Mouse (Mus musculus) frontal cortex, postnatal 25 days (tissue): ENCODE data around the gene Slc22a22.

ENCODE experiments used
- DNase-seq, 2 experiments: peaks; one replicate each; pipeline ENCODE4 v3.0.0; 2022; ENCODE audit warnings: low spot score in 2 of 2

Gene Slc22a22

DNA sequence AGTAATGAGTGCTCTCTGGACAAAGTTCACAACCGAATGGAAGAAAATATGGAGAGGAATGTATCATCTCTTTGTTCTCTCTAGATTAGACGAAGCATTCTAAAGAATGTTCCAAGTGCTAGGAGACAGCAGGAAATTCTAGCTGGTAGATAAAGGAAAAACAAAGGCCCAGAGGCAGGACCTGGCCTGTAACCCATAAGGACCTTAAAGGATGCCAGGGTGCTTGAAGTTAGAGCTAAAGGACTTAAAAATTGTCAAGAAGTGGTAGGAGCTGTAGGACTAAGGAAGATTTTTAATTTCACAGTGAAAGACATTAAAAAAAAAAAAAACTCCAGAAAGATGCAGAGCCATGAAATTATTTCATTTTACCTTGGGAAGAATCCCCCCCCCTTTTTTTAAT lies at the start of gene Slc22a22:
Gene Slc22a22, minus strand, starts transcription at position 101 of the 400 bp plus-strand sequence.
- DNase-seq, result no peak

DNA sequence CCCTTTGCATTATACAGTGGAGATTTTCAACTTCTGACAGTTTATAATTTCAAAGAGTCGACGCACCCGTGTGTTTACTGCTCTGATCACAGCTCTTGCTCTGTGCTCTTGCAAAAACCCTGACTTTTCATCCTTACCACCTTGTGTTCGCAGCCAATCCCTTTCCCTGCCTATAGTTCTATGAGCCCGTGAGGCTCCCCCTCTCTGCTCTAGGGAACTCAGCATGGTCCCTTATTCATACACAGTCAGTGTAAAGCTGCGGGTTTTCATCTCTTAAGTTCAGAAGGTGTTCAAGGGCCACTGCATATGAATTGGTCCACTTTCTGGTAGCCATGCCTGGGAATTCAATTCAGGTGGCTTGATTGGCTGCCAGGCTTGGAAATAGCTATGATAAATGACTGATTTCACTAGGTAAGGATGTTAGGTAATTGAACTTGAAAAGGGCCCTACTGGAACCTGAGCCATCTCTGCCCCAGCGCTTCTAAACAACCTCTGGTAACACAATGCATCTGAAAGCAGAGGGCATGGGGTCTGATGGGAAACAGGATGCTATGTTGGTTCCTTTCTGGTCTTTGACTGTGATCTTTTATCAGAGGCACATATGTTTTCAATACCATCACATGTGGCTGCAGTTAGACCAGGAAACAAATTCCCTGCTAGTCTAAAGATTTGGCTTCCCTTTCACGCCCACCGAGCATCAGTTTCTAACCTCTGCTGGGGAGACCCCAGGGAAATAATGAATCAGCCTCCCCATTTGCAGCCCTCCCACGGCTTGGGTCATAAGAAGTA lies 46.3 kb upstream of the Slc22a22 start:
- DNase-seq, result no peak

DNA sequence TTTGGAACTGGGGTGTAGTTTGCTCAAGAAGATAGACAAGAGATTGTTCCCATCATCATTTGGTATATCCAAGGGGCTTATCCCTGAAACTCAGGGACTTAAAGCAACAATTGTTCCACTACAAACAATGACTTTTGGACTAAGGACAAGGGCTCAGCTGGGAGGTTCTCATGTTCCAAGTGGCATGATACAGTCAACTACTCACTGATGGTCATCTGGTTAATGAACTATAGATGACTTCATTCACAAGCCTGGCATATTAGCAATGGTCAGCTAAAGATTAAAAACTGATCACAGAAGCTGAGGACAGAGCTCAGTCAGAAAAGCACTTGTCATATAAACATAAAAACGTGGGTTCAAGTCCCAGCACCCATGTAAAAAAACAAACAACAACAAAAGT lies 44.7 kb upstream of the Slc22a22 start:
- no peak for DNase-seq

DNA sequence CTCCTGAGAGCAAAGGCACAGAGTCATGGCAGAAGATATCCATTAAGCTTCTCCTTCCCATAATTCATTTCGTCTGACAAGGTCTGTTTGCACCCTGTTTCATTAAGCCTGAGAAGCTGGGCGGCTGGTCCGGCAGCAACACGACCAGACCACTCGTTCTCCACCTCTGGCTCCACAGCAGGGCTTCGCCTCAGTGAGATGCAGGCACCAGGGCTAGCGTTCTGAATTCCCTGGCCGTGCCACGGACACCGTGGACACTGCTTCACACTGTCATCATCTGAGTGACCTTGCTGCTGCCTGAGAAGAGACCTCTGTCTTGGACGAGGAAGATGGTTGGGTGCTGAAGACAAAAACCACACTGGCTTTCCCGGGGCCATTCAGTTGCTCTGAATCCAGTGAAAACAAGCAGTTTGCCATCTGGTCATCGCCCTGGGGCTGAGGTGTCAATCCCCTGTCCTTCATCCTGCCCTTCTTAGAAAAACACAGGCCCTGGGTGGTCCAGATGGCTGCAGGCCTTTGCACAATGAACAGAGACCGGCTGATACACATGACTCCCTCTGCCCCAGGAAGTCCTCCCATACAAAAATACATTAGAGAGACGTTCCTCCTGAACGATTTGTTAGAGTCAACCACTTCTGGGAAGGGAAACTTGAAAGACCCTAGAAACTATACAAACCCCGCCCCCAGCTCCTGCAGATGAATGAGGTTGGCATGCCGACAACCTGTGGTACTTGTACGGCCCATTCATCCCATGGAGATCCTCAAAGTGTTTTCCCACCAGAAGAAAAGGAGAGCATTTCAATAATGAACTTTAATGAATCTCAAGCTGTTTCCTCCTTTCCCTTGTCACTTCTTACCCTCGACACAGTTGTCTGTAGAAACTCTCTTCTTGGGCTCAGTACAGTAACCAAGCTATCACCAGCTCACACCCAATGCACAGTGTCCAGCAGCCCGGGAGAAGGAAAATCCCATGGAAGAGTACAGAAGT lies 32.1 kb upstream of the Slc22a22 start:
- no peak for DNase-seq

DNA sequence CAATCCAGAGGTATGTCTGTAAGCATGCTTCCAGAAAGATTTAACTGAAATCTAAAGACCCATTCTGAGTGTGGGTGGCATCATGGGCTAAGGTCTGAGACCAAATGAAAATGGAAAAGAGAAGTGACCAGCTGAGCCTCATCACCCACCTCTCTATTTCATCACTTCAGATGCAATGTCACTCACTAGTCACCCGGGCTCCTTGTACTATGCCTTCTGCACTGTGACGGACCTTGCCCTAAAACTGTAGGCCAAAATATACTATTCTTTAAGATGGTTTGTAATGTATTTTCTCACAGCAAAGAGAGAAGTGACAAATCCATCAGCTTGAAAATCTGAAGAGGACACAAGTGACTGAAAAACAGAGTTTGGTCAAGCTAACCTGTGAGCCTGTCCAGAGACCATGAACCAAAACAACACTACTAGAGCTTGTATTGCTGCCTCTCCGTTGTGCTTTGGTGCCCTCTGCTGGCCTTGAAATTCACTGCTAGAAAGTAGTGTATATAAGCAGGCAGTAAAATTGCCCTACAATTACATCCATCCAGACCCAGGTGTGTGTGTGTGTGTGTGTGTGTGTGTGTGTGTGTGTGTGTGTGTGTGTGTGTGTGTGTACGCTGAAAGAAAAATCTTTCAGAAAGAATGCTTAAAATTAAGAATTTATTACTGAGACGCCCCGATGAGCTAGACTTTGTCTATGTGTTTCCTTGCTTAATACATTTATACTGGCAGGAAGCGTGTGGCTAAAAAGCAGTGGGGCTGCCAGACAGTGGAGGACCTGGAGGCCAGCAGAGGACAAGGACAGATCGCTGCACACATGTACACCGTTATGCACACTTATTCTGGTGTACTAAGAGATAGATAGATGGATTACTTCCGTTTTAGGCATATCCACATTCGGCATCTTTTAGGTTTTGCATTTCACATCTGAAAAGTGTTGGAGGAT lies 31.1 kb upstream of the Slc22a22 start:
- DNase-seq, result peak; percentile 66 to 68

DNA sequence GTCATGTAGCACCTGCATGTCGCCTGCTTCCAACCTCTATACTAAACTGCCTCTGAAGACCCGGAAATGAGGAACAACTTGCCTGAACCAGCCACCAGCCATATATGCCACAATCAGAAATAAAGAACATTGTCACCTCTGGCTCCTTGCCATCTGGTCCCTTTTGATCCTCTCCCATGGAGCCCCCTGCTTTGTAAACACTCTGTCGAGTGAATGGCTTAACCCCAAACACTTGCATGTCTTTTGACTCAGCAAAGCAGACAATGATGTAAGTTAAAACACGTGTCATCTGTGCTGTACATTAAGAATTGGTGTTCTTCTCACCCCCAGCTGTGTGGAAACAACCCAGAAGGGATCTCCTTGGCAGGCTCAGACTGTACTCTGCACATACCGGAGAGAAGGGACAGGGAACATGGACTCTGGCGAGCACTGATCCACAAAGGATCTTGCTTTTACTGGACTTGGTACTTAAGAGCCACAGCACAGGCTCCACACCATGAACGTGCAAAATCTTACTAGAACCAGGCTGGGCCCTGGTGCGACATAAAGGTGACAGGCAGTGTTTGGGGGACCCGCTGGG lies 26.8 kb upstream of the Slc22a22 start:
- no peak for DNase-seq

DNA sequence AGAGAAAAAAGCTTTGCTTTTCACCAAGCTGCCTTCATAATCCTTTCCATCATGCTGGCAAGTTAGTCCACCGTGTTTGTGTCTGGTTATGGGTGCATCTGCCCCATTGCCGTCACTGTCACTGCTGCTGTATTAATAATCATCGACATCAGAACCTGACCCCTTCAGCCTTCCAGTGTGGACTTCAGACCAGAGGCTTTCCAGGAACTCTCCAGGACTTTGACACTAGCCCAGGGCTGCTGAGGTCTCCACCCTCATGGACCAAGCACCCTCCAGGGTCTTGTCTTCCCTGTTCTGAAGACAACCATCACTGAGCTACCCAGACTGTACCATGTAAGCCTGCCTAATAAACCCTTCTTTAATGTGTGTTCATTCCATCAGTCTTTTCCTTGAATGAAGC lies 26.2 kb upstream of the Slc22a22 start:
- DNase-seq, result no peak

DNA sequence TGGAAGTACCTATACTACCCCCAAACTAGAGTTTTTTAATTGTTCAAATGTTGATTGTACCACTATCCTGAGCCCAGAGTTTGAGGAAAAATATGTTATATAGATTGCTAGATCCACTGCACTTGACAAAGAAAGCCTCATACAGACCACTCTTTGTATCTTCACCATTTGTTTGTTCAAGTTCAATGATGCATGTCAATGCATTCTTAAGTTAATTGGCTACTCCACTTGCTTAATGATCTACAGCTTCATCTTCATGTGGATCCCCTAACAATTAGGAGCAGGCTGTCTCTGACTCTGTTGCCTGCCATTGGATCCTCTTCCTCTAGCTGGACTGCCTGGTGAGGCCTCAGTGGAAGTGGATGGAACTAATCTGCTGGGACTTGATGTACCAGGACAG lies 24.1 kb upstream of the Slc22a22 start:
- no peak for DNase-seq

DNA sequence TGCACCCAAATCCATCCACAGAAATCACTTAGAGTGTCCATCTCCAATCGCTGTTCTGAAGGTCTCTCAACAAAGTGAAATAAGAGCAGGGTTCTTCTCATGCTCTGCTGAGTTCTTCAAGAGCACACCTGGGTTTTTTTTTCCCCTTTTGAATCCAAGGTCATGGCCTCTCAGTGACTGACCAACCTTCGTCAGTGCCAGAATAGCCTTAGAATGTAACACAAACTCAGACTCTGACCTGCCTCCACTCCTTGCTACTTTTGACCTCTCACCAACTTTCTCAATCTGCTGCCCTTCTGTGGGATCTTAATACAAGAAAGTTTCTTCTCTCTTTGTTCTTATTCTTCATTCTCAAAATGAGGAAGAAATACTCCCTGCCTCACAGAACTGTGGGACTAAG lies 18.7 kb upstream of the Slc22a22 start:
- DNase-seq, result no peak

DNA sequence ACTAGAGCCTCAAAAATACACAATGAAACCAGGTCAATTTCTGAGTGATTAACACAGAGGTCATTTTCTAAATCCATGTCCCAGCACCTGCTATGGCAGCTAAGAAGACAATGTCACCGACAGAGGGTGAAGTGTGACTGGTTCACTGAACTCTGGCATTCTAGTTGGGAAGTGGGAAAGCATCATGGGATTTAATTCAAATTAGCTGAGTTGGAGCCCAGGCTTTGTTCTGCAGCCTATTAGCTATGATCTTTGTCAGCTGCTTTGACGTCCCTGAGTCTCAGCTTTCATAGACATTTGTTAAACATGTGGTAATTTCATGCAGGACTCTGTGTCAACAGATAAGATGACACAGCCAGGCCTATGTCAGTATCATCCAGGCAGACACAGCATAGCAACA lies 5.1 kb upstream of the Slc22a22 start:
- DNase-seq, result no peak

DNA sequence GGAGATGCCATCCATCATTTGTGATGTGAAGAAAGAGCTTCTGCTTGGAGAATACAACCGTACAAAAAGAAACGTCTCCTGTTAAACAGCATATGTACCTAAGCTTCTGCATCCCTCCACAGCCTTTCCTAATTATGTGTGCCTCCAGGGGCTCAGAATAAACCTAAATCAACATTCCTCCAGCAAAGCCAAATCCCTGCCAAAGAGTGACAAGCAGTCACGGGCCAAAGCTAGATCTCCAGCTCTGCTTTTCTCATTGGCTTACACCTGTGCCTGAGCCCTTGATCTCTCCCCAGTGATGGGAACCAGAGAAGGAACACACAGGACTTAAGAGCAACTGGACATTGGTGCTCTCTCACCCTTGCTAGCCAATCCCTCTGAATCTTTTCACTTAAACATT lies 5.8 kb downstream of the Slc22a22 start:
- no peak for DNase-seq

DNA sequence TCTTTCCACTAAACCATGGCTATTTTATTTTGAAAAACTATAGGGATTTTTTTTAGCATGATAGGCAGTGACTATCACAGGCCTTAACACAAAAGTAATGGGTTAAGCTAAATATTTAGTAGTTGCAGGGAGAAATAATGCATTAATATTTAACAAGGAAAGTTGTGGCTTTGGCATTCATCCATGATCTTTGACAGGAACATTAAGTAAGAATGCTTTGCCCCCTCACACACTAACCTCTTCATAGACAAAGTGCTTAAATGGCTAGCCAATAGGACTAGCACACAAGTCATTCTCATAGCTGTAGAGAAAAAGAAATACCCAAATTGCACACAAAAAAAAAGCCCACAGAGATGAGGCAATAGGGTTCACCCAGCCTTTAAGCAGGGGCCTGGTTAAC lies 11.4 kb downstream of the Slc22a22 start:
- no peak for DNase-seq

DNA sequence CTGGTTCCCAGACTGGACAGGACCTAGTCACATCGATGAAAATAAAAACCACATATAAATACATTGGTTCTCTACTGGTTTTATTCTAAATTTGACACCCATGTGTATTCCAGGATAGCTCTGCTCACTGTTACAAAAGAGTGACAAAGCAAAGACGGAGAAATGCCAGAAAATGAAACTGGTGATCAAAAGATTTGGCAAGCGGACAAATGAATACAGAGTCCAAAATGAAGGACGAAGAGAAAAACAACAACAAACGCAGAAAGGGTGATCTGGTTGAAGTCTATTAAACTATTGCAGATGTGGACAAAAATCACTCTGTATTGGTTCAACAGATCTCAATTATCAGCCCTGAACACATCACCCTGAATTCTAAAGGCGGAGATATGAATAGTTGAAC lies 12.4 kb downstream of the Slc22a22 start:
- no peak for DNase-seq

DNA sequence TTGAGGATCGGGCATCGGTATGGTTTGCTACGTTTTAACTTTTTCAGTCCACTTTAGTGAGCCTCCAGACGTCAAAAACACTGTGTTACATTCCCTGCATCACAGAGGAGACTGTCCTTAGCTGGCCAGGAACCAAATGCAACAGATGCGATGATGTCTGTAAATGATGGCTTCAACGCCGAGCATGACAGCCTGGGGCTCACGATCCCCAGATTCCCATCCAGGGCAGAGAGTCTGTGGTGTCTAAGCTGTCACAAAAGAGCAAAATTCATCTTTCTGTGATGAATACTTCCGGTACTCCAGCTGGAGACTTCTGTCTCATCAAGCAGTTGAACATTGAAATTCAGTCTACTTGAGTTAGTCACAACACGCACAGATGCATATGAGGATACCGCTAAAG lies 13.4 kb downstream of the Slc22a22 start:
- no peak for DNase-seq

DNA sequence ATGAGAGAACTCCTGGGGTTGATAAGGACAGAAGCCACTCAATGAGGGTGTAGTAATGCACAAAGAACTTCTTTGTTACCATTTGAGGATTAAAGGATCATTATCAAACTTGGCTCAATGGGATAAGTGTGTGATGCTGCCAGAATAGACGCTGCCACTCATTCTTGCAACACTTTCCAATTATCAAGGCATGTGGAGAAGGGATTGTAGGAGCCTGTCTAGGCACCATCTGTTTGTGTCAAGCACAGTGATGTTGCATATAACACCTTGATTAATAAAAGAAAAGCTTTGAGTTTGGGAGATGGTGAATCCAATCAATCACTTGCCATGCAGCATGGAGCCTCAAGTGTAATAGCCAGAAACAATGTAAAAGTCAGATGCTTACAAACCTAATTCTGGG lies 16.1 kb downstream of the Slc22a22 start:
- no peak for DNase-seq

DNA sequence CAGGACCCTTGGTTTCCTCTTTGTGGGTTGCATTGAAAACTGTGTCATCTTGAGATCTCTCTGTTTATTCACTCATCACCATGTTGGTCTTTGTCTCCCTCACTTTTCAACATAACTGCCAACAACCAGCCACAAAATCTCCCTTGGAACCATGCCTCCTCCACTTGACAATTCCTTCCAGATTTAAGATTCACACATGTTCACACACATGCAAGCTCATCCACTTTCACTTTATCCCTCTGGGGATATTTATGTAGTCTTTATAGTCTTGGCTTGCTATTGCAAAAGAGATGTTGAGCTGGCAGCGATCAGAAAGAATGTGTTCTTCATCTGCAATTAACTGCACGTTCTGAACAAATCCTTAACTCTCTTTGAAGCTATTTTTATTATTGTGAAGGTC lies 20.1 kb downstream of the Slc22a22 start:
- no peak for DNase-seq

DNA sequence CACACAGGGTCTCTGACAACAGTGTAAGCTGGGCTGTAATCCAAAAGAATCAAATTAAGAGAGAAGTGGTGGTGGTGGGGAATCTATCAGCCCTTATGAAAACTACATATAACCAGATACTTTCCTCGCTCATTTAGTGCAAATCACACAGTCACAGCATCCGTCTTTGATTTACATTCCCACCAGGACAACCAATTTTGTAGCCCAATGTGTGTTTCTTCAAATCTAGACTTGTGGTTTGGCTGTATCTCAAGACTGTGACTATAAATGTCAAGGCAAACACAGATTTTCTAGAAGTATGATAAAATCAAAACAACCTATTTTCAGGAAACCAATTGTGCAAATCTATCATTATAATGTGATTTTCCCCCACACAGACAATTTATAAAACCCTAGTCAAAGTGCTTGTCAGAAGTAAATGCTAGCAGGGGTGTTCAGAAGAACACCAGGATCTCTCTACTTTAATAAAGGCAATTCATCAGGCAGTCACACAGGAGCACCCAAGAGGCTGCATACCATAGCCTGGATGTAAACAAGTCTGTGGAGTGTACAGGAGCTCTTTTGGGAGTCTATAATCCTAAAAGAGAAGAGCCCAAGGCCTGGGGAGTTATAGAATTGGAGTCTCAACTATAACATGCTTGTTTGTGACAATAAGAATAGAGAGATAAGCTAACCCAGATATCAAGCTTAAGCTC lies 42.6 kb downstream of the Slc22a22 start:
- DNase-seq, result no peak

DNA sequence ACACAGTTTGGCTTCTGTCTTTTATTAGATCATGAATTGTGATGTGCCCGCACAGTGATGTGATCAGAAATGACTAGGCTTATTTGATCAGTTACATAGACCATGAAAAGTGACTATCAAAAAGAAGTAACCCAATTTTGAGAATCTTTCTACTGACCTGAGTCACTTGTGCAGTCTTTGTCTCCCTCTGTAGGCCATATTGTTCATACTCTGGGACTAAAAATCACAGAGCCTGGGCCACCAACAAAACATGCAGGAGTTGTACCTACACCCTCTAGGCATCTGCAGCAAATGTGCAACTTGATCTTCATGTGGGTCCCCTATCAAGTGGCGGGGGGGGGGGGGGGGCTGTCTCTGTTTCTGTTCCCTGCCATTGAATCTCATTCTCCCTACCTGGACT lies 68.9 kb downstream of the Slc22a22 start:
- DNase-seq, result no peak

DNA sequence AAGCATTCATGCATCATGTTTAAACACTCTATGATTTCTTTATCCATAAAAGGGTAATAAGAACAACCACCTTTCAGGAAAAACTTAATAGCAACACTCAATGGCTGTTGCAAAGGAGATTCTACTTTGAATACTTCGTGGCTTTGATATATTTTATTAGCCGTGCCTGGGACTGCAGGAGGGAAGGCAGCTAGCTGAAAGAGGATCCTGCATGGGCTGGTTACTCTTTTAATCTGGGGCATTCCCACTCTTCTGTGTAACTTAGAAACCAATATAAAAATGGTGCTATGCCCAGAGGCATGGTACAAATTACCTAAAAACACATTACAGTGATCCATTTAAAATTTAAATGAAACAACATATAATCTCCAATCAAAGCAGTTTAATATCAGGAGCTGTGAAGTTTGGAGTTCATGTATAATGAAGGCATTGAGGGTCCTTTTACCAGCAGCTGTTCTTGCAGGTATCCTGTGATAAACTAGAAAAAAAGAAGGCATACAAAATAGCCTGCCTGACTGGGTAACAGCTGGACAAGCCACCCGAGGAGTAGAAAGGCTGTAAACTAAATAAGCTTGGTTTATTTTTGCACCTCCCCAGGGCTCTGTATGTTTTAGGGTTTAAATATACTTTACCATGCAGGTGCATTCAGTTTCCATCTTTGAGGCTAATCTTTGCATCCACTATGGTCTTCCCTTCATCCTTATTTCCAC lies 78.8 kb downstream of the Slc22a22 start:
- no peak for DNase-seq

DNA sequence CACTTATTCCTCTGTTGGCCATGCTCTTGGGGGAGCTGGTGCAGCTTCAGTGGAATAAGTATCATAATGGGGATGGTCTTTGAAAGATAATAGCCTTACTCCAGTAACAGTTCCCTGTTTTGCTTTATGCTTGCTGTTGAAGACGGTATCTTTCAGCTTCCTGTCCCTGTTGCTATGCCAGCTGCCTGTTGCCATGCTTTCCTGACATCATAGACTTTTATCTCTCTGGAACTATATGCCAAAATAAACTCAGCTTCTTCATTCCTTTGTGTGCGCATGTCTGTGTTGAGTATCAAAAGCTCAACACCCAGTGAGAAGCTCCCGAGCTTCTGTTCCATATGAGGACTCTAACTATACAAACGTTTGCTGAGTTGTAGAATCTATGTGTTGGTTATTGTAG lies 83.4 kb downstream of the Slc22a22 start:
- DNase-seq, result no peak
